In genomic region chrX:164406133-164407022, GRCm38 (mm10) we compare ENCODE assay signal across 23 mouse cellular contexts. TPM values are rescaled to one million over a fixed set of nuclear protein-coding genes. Genes with fewer than 3 reads are reported as not detected.
DNase-seq lines count a peak whose midpoint lies in the region; ATAC-seq and TF ChIP-seq lines count a peak whose summit lies in the region.
"Had no signal": no experiment of that assay in that cellular context is flagged by ENCODE, and none has a peak within 500 bp of the region (broad histone marks: within the 10 kb centered on the region; RNA-seq: fewer than 3 reads in every experiment).

No protein-coding gene starts in this region.

- H3K4me3 ChIP-seq in lung, embryonic 16.5 days (ENCODE audit: low read length): no peak overlapping the region
- no peak overlapping the region for H3K4me3 ChIP-seq in thymus, adult 2 months (ENCODE audit: control insufficient read depth, insufficient read depth, low read length)
- H3K4me3 ChIP-seq in midbrain, embryonic 16.5 days (ENCODE audit: low read depth, low read length): no peak overlapping the region
- H3K4me3 ChIP-seq in kidney, adult 2 months (ENCODE audit: insufficient read depth, low read depth, low read length): no peak overlapping the region
- H3K4me3 ChIP-seq: embryonic facial prominence, embryonic 15.5 days; heart, embryonic 13.5 days; hindbrain, embryonic 15.5 days; left cerebral cortex, adult 2 months; limb, embryonic 12.5 days; midbrain, embryonic 13.5 days had no signal

- TF ChIP-seq POLR2A in thymus, adult 2 months (IDR thresholded peaks at IDR 0.05; ENCODE audit: control insufficient read depth, extremely low read depth, insufficient read depth, low read length, poor library complexity): no peak
- TF ChIP-seq POLR2A in kidney, adult 2 months (IDR thresholded peaks at IDR 0.05; ENCODE audit: low read depth, low read length): no peak

- no peak for DNase-seq in lung, postnatal 36 days
- peak; percentile 35 for DNase-seq in thymus, adult 2 months
- no peak for DNase-seq in cerebellum, adult 11 months
- DNase-seq in kidney, adult 2 months: no peak
- DNase-seq: adrenal gland, postnatal 25 days; cerebellum, adult 18-20 months; cerebellum, postnatal 25 days; forebrain, postnatal 0 days; kidney, adult 18-20 months; kidney, postnatal 25 days had no signal

- H3K9ac ChIP-seq in lung, embryonic 16.5 days (ENCODE audit: low read length): no peak overlapping the region
- no peak overlapping the region for H3K9ac ChIP-seq in midbrain, embryonic 16.5 days (ENCODE audit: low read depth, low read length)
- H3K9ac ChIP-seq: embryonic facial prominence, embryonic 15.5 days; forebrain, postnatal 0 days; heart, embryonic 13.5 days; hindbrain, embryonic 15.5 days; limb, embryonic 12.5 days; liver, embryonic 14.5 days; midbrain, embryonic 13.5 days had no signal

- 0 out of 2 replicates have a peak, but pooled peaks cover 6% of the 10 kb centered on the region for H3K4me1 ChIP-seq in lung, embryonic 16.5 days (replicated peaks; ENCODE audit: control insufficient read depth, insufficient read depth, low read length)
- peaks cover 13% of the 10 kb centered on the region for H3K4me1 ChIP-seq in thymus, adult 2 months (replicated peaks; ENCODE audit: control insufficient read depth, insufficient read depth, low read length)
- H3K4me1 ChIP-seq in midbrain, embryonic 16.5 days (ENCODE audit: control insufficient read depth, insufficient read depth, low read length): no peaks in the 10 kb centered on the region
- H3K4me1 ChIP-seq in kidney, adult 2 months (ENCODE audit: control insufficient read depth, insufficient read depth, low read length): no peaks in the 10 kb centered on the region
- H3K4me1 ChIP-seq: embryonic facial prominence, embryonic 15.5 days; heart, embryonic 13.5 days; hindbrain, embryonic 15.5 days; limb, embryonic 12.5 days; midbrain, embryonic 13.5 days had no signal

- no peaks in the 10 kb centered on the region; the same call in 1 of the 2 replicates for H3K27me3 ChIP-seq in lung, embryonic 16.5 days (ENCODE audit: control insufficient read depth, insufficient read depth, low read depth, low read length)
- no peaks in the 10 kb centered on the region for H3K27me3 ChIP-seq in thymus, adult 2 months (ENCODE audit: control insufficient read depth, insufficient read depth, low read length)
- H3K27me3 ChIP-seq in midbrain, embryonic 16.5 days (ENCODE audit: control insufficient read depth, insufficient read depth, low read depth, low read length): no peaks in the 10 kb centered on the region; the same call in 1 of the 2 replicates
- H3K27me3 ChIP-seq in kidney, adult 2 months (replicated peaks; ENCODE audit: control insufficient read depth, insufficient read depth, low read length): no peaks in the 10 kb centered on the region
- H3K27me3 ChIP-seq: embryonic facial prominence, embryonic 15.5 days; heart, embryonic 13.5 days; hindbrain, embryonic 15.5 days; midbrain, embryonic 13.5 days had no signal

- H3K9me3 ChIP-seq in lung, embryonic 16.5 days (ENCODE audit: control insufficient read depth, low read length): no peaks in the 10 kb centered on the region
- H3K9me3 ChIP-seq in midbrain, embryonic 16.5 days (replicated peaks; ENCODE audit: control insufficient read depth, low read length, poor library complexity, severe bottlenecking): no peaks in the 10 kb centered on the region
- H3K9me3 ChIP-seq: embryonic facial prominence, embryonic 15.5 days; G1E; heart, embryonic 13.5 days; hindbrain, embryonic 15.5 days; limb, embryonic 12.5 days; midbrain, embryonic 13.5 days had no signal

- peak overlapping the region; percentile 43 for H3K27ac ChIP-seq in lung, embryonic 16.5 days (ENCODE audit: low read length)
- peak overlapping the region; percentile 59 for H3K27ac ChIP-seq in thymus, adult 2 months (ENCODE audit: control insufficient read depth, insufficient read depth, low read length)
- H3K27ac ChIP-seq in midbrain, embryonic 16.5 days (ENCODE audit: low read length): no peak overlapping the region
- H3K27ac ChIP-seq in kidney, adult 2 months (ENCODE audit: insufficient read depth, low read depth, low read length): no peak overlapping the region
- H3K27ac ChIP-seq: embryonic facial prominence, embryonic 15.5 days; heart, embryonic 13.5 days; hindbrain, embryonic 15.5 days; left cerebral cortex, adult 2 months; limb, embryonic 12.5 days; liver, embryonic 14.5 days; midbrain, embryonic 13.5 days had no signal

- H3K36me3 ChIP-seq in lung, embryonic 16.5 days (ENCODE audit: control insufficient read depth, insufficient read depth, low read length): no peaks in the 10 kb centered on the region
- H3K36me3 ChIP-seq in thymus, adult 2 months (ENCODE audit: control insufficient read depth, insufficient read depth, low read length): no peaks in the 10 kb centered on the region
- no peaks in the 10 kb centered on the region for H3K36me3 ChIP-seq in midbrain, embryonic 16.5 days (ENCODE audit: control insufficient read depth, insufficient read depth, low read length)
- no peaks in the 10 kb centered on the region for H3K36me3 ChIP-seq in kidney, adult 2 months (ENCODE audit: control insufficient read depth, insufficient read depth, low read length)
- H3K36me3 ChIP-seq: embryonic facial prominence, embryonic 15.5 days; G1E; heart, embryonic 13.5 days; hindbrain, embryonic 15.5 days; limb, embryonic 12.5 days; midbrain, embryonic 13.5 days had no signal

- ATAC-seq in lung, embryonic 16.5 days (ENCODE audit: low read depth): peak; percentile 11; the same call in 1 of the 2 replicates
- ATAC-seq in inflammation-experienced regulatory T-cells, adult 6 months: peak; percentile 96
- ATAC-seq in midbrain, embryonic 16.5 days: no peak
- ATAC-seq: forebrain, postnatal 0 days; midbrain, embryonic 13.5 days had no signal

- no peak for TF ChIP-seq CTCF in thymus, adult 2 months (IDR thresholded peaks at IDR 0.05; ENCODE audit: borderline replicate concordance, control insufficient read depth, extremely low read depth, insufficient read depth, low read length, poor library complexity)
- TF ChIP-seq CTCF in kidney, adult 2 months (conservative IDR thresholded peaks at IDR 0.05; ENCODE audit: insufficient read depth, insufficient read length, low read depth, low read length): no peak

- H3K4me2 ChIP-seq in lung, embryonic 16.5 days (ENCODE audit: low read depth, low read length): no peak overlapping the region
- H3K4me2 ChIP-seq in midbrain, embryonic 16.5 days (ENCODE audit: low read length): no peak overlapping the region
- H3K4me2 ChIP-seq: embryonic facial prominence, embryonic 15.5 days; heart, embryonic 13.5 days; hindbrain, embryonic 15.5 days; limb, embryonic 12.5 days; midbrain, embryonic 13.5 days had no signal

- 55% methylated on average over 9 of the region's 9 CpGs for WGBS in lung, embryonic 16.5 days
- WGBS in thymus, adult 2 months: 49% methylated on average over 9 of the region's 9 CpGs
- 75% methylated on average over 9 of the region's 9 CpGs for WGBS in midbrain, embryonic 16.5 days
- WGBS in kidney, adult 2 months: 81% methylated on average over 9 of the region's 9 CpGs

RNA-seq across cellular contexts. Expression of gene Piga, which starts 13.2 kb away (rescaled TPM):
- polyA plus RNA-seq in lung, embryonic 16.5 days (2015; fragmentation: Nextera tagmentation; extraction: Ambion mirVana): 20.3 and 22.0 TPM in 2 replicates
- polyA plus RNA-seq in inflammation-experienced regulatory T-cells, adult 6 months (2017; shearing (Covaris generic)): 1 to 10 TPM; 5.6 to 6.3 (median 5.8) TPM
- 7.2 and 7.4 TPM in 2 replicates for polyA plus RNA-seq in thymus, adult 2 months (2012; rRNA removed)
- 4.3 and 4.9 TPM in 2 replicates for polyA plus RNA-seq in midbrain, embryonic 16.5 days (2015; fragmentation: Nextera tagmentation; extraction: Ambion mirVana)
- 3.2 and 3.8 TPM in 2 replicates for polyA plus RNA-seq in kidney, adult 2 months (2012; rRNA removed)

RNA-seq across cellular contexts. Expression of gene Asb11, which starts 30.4 kb away (rescaled TPM):
- polyA plus RNA-seq in lung, embryonic 16.5 days (2015; fragmentation: Nextera tagmentation; extraction: Ambion mirVana): 0.45 and 0.50 TPM in 2 replicates
- not detected for polyA plus RNA-seq in inflammation-experienced regulatory T-cells, adult 6 months (2017; shearing (Covaris generic))
- 0.59 and 3.9 TPM in 2 replicates for polyA plus RNA-seq in thymus, adult 2 months (2012; rRNA removed)
- polyA plus RNA-seq in midbrain, embryonic 16.5 days (2015; fragmentation: Nextera tagmentation; extraction: Ambion mirVana): not detected in 2 replicates
- polyA plus RNA-seq in kidney, adult 2 months (2012; rRNA removed): 0.87 and 1.9 TPM in 2 replicates
- polyA plus RNA-seq: C2C12; embryonic facial prominence, embryonic 15.5 days; G1E; hindbrain, embryonic 15.5 days; limb, embryonic 12.5 days; midbrain, embryonic 13.5 days; neural tube, embryonic 14.5 days had no signal

RNA-seq across cellular contexts. Expression of gene Vegfd, which starts 33.2 kb away (rescaled TPM):
- 56.4 and 58.4 TPM in 2 replicates for polyA plus RNA-seq in lung, embryonic 16.5 days (2015; fragmentation: Nextera tagmentation; extraction: Ambion mirVana)
- not detected for polyA plus RNA-seq in inflammation-experienced regulatory T-cells, adult 6 months (2017; shearing (Covaris generic))
- polyA plus RNA-seq in thymus, adult 2 months (2012; rRNA removed): 0.36 and 0.49 TPM in 2 replicates
- 0.25 and 0.30 TPM in 2 replicates for polyA plus RNA-seq in midbrain, embryonic 16.5 days (2015; fragmentation: Nextera tagmentation; extraction: Ambion mirVana)
- polyA plus RNA-seq in kidney, adult 2 months (2012; rRNA removed): 5.8 and 6.0 TPM in 2 replicates
- polyA plus RNA-seq: G1E had no signal

Comparison
In these comparisons a context has a peak if more than half of its experiments do, and no peak if none do; other contexts are left out.
1. H3K27ac ChIP-seq: peak in lung, embryonic 16.5 days (single experiment) and thymus, adult 2 months (single experiment); none in midbrain, embryonic 16.5 days (single experiment) and kidney, adult 2 months (single experiment).